In the genomic region with DNA sequence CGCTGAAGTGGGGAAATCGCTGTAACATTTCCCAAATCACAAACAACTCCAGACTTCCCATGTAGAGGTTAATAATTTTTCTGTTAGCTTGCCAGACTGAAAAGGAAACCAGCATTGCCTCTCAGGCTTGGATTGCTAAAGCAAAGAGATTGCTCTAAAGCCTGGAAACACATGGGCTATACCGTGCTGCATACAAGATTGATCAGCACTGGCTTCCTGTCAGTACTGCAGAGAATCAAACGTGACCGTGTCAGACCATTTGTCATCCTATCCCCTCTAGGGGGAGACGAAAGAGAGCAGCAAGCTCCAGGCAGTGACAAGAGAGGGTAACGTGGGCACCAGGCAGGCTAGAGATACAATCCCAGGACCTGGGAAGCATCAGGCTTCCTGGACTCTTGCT, we compare ENCODE assay signal across 2 mouse cellular contexts.
TF ChIP-seq lines count a peak whose summit lies in the region.

No protein-coding gene starts in this region.

TF ChIP-seq in MEL, 35 proteins besides CTCF, POLR2A, EP300 and RAD21:
- no peak for TF ChIP-seq POLR2AphosphoS5 (IDR thresholded peaks at IDR 0.05; ENCODE audit: borderline replicate concordance, low read depth, low read length)
- 0 out of 2 replicates have a peak, but pooled peaks have one; percentile 10 for TF ChIP-seq SMC3 (IDR thresholded peaks at IDR 0.05; ENCODE audit: low read depth, low read length)
- no peak for TF ChIP-seq MAZ (IDR thresholded peaks at IDR 0.05; ENCODE audit: low read depth, low read length)
- TF ChIP-seq TBP (IDR thresholded peaks at IDR 0.05; ENCODE audit: low read depth, low read length): no peak
- no peak for TF ChIP-seq HCFC1 (IDR thresholded peaks at IDR 0.05; ENCODE audit: low read depth, low read length)

TF ChIP-seq in myocyte, 11 proteins besides CTCF, POLR2A, EP300 and RAD21:
- no peak for TF ChIP-seq TCF12 (IDR thresholded peaks at IDR 0.05; ENCODE audit: insufficient read depth, poor library complexity, severe bottlenecking)
- no peak for TF ChIP-seq REST (IDR thresholded peaks at IDR 0.05; ENCODE audit: insufficient read depth, insufficient read length)
